Mouse (Mus musculus) small intestine, adult 2 months (tissue): ENCODE data around the gene Gm48552.

ENCODE experiments used
- CTCF ChIP-seq: fragments of 200-500 bp; IDR thresholded peaks from 2 replicates; pipeline ENCODE4 v1.5.1; 2012; ENCODE audit warnings: low read depth, mild to moderate bottlenecking, control low read depth, inconsistent platforms, low read length, moderate library complexity, mixed read lengths; ENCODE audit not compliant: insufficient replicate concordance, insufficient read length; ENCODE audit errors: extremely low read depth
- POLR2A ChIP-seq: fragments of 200-500 bp; IDR thresholded peaks from 2 replicates; pipeline ENCODE4 v1.6.1; 2012; ENCODE audit warnings: low read depth, mild to moderate bottlenecking, control low read depth, inconsistent platforms, low read length, moderate library complexity

- TF ChIP-seq CTCF (no peak), POLR2A (no peak)
Measured at GRCm38 (mm10) chr10:81427327-81427726, 38.5 kb downstream of the Gm48552 start.
